Mouse (Mus musculus) urinary bladder, postnatal 36 days (tissue): Measurements from ENCODE around the gene Slc9a9.

Source experiments
- DNase-seq, 2 experiments: peaks; one replicate each; pipeline ENCODE4 v3.0.0; 2022; ENCODE audit warnings: low spot score in 2 of 2, mixed read lengths in 1 of 2

Slc9a9 gene

DNA sequence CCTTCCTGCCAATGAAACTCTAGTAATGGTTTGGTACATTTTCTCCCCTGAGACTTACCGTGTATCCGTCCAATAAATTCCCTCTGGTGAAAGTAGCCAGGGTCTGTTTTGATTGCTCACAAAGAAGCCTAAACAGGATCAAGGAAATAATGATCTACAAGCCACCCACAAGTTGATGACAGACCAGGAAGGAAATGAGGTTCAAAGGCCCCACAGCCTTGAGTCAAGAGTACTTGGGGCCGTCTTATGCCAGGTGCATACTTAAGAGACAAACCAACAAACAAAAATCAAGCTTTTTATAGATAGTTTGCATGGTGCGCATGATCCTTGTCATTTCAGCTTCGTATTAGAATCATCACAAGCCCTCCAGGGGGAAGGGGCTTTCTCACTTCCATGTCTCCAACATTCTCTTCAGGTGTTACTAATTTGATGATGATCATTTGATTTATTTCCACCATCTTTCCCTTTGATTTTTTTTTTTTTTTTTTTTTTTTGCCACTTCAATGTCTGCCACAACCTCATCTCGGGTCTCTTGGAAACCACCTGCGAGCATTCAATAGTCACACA is 275.9 kb downstream of the Slc9a9 start:
- DNase-seq: no peak

DNA sequence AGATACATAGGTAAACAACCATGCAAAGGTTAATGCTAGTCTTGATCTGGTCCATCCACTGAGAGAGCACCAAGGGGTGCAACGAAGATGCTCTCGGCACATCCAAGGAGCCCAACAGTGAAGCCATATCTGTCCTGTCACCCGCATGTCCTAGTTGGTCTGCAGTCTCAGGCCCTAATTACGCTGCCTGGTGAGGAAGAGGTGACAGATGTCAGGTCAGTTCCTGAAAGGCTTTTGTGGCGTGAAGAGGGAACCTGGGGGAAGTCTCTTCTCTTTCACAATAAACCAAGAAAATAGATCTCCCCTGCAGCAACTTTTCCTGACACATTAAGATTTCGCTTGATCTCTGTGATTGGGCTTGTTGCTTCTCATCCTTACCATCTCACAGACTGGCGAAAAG is 277.5 kb downstream of the Slc9a9 start:
- no peak for DNase-seq

DNA sequence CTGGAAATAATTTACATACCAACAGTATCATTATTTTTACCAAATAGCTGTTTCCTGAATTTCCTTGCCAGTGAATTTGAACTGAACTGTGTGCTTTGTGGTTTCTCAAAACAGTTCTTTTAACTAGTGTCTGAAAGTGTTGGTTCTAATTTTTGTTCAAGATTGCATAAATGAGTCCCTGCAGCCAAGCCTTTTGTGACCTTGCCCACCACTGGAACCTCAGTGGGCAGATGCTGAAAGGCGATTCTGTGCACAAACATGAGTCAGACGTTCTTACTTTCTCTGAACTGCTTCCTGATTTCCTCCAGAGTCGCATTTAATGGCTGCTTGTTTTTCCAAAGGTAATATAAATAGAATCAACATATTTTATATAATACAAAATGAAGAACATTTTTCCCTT is 281.0 kb downstream of the Slc9a9 start:
- no peak for DNase-seq

- DNase-seq: no peak
These were observed 285.9 kb downstream of the Slc9a9 start for GRCm38 (mm10) chr9:94955645-94956044.

GRCm38 (mm10) chr9:94958382-94958781 is 288.7 kb downstream of the Slc9a9 start:
- DNase-seq: no peak

DNA sequence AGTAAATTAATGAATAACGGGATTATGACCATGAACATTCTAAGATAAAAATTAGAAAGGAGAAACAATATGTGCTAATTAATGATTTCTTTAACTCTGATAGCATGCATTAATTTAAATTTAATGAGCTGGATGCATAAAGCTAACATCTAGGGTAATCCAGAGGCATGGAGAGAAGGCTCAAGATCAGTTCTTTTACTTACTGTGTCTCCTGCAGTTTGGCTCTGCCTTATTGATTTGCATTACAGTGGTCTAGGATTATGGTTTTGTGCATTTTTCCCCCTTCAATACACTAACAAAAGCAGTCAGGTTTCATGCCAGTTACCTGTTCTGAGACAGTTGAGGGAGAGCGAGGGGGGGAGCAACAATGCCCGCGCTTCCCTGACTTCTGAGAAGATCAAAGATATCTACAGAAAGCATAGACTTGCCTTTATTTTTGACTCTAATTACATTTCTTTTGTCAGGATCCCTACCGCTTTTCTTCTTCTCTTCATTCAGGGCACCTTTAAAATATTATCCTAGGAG is 298.9 kb downstream of the Slc9a9 start:
- DNase-seq: no peak

- DNase-seq: no peak
These were observed 299.4 kb downstream of the Slc9a9 start for GRCm38 (mm10) chr9:94969131-94969530.

GRCm38 (mm10) chr9:94972021-94972420 is 302.3 kb downstream of the Slc9a9 start:
- no peak for DNase-seq

DNA sequence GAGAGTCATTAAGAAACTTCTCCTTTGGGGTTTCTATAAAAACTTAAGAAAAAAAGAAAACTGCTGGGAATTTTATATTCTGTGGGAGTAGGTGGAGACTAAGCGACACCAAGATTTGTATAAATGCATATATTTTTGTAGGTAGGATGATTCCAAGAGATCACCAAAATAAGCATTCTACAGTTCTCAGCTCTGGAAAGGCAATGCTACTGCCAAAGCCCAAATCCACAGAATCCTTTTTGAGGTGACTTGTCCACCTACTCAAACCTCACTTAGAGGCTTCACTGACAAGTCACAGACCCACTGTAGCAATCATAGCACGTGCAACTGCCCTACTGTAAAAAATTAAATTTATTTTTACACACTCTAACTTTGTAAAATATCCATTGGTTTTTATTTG is 303.0 kb downstream of the Slc9a9 start:
- no peak for DNase-seq

DNA sequence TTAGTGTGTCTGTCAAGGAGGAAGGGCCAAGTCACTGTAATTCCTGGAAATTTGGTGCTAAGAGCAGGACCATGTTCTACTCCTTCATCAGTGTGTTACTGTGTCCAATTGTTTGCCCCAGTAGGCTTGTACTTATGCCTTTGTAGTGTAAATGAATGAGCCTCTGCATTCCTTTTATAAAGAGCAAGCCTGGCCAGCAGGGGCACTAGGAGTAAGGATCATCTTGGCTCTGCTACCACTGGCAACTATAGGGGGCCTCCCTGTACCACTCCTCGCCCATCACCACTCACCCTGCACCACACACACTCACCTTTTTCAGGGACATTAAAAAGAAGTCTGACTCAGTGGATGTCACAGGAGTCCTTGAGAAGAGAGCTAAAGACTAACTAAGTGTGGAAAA is 306.5 kb downstream of the Slc9a9 start:
- no peak for DNase-seq

GRCm38 (mm10) chr9:94993575-94993974 is 323.9 kb downstream of the Slc9a9 start:
- no peak for DNase-seq

DNA sequence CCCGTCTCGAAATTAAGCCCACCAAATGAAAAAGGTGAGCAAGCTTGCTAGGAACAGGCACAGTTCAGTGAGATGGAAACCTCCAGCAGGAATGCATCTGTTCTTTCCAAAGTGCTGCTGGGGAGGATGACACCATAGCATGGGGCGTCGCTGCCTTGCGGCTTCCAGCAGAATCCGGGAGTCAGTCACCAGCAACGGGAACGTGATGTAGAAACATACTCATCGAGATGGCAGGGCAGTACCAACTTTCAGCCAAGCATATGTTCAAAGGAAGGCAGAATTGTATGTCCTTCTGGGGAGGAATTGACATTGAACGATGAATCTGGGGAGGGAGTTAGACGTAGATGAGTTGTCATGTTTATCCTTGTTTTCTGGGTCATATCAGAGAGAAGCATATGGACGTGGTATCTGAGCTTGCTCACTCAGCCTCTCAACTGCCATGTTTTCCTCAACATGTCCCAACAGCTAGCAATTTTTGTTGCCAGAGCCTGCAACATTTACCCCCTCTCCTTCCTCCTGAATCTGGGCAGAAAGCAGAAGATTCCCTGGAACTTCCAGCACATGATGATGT is 350.5 kb downstream of the Slc9a9 start:
- no peak for DNase-seq

GRCm38 (mm10) chr9:95034140-95034970 is 364.6 kb downstream of the Slc9a9 start:
- no peak for DNase-seq

DNA sequence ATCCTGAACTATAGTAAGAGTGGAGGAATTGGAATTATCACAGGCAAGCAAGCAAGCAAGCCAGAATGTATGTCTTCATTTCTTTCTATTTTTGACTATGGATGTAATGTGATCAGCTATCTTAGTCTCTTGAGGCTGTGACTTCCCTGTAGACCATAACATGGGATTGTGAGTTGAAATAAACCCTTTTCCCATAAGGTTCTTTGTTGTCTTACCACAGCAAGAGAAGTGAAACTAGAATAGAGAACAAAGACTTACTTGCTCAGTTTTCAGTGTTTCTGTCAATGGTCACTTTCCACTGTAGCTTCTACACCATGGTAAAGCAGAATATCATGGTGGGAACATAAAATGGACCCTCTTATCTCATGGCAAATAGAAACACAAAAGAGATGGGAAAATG is 366.5 kb downstream of the Slc9a9 start:
- no peak for DNase-seq

DNA sequence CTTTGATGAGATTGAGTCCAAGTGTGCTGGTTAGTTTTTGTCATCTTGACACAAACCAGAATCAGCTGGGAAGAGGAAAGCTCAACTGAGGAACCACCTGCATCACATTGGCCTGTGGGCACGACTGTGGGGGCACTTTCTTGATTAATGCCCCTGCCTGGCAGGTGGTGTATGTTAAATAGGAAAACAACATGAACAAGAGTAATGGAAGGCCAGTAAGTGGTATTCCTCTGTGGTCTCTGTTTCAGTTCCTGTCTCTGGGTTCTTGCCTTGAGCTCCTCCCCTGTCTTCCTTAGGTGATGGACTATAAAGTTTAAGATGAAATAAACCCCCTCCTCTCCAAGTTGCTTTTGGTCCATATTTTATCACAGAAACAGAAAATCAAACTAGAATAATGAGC is 372.7 kb downstream of the Slc9a9 start:
- no peak for DNase-seq

DNA sequence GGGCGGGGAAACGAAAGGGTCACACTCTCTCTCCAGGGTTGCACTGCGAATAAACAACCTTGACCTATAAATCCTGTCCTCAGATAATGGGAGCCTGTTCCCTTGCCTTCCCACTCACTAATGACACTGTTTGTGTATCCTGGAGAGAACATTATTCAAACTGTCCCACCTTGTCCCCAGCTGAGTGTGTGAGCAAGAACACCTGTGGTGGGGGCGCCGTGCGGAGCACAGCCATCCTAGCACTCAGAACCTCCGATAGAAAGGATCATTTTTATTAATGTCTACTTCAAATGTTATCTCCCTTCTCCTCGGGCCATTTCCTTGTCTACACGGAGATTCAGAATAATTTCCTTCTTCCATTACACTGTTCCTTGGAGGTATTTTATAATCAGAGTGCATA is 382.5 kb downstream of the Slc9a9 start:
- no peak for DNase-seq

DNA sequence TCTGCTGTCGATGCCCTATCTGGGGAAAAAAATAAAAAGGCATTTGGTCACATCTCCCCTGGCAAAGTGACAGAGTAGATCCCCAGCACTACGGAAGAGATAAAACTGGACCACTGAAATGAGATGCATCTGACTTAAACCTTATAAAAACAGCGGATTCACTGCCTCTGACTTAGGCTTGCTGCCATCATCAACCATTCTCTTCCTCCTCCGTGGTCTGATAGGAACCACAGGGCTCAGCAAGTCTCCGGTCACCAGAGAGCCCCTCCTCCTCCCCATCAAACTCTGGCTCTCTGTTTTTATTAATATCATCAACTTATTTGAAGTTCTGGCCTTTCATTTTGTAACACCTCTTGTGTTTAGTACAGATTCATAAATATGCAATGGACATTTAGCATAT is 383.5 kb downstream of the Slc9a9 start:
- DNase-seq: no peak

DNA sequence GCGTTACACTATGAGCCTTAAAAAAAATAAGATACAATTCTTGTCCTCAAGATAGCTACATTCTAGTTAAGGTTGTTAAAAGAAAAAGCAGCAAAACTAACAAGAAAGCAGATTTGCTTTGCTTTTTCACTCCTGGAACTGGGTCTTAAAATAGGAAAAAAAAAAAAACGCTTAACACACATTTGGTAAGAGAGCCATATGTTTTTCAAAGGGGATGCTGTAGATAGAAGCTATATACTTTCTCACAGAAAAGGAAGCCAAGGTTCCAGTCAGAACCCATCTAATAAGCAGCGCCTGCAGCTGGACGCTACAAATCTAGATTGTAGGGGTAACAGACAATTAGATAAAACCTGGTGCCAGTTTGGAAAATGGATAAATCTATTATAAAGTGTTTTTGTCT is 386.1 kb downstream of the Slc9a9 start:
- no peak for DNase-seq

DNA sequence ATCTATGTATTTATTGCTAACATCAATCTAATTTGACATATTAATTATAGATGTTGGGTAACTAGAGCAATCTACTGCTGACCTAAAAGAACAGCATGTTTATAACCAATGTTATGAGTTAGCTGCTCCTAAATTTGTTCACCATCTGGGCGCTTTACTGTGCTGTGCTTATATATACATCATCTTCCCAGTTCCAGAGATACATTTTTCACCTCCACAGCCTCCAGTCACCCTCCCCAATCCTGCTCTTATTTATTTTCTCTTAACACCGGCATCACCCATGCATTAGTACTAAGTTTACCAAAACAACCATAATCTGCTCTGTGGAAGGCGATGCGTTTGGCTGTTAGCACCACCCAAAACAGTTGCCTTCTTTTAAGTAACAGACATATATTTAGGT is 391.0 kb downstream of the Slc9a9 start:
- no peak for DNase-seq

DNA sequence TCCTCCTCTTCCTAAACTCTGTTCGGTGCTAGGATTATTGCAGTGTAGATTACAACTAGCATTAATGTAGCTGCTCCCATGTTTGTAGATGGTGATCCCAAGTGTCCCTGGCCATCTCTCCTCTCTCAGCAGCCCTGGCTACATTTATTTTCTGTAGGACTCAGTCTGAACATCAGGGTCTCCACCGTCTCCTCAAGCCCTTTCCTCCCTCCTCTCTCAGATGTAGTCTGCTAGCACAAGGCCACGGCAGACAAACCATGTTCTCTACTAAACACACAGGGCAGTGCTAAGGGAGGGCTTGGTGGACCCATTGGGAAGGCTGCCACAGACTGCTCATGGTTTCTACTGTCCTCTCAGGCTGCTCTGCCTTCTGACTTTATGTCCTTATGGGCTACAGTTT is 397.3 kb downstream of the Slc9a9 start:
- no peak for DNase-seq

DNA sequence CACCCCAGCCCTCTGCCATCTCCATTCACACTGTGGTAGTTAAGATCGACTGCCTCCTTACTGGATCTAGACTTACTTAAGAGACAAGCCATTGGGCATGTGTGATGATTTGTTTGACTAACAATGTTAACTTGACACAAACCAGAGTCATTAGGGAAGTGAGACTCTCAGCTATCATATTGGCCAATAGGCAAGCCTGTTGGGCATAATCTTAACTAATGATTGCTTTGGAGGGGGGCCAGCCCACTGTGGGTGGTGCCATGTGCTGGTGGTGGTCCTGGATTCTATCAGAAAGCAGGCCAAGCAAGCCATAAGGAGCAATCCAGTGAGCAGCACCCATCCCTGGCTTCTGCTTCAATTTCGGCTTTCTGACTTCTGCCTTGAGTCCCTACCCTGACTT is 398.8 kb downstream of the Slc9a9 start:
- no peak for DNase-seq

GRCm38 (mm10) chr9:95070832-95071519 is 401.3 kb downstream of the Slc9a9 start:
- DNase-seq: no peak
